Mouse (Mus musculus) thymus, adult 2 months (tissue): Measurements from ENCODE around the gene Fggy.

Experiments used
- CTCF ChIP-seq: fragments of 200-500 bp; IDR thresholded peaks from 2 replicates; pipeline ENCODE4 v1.5.1; 2012; ENCODE audit warnings: mild to moderate bottlenecking, control low read depth, low read length, moderate library complexity, borderline replicate concordance; ENCODE audit not compliant: control insufficient read depth, poor library complexity, insufficient read depth; ENCODE audit errors: extremely low read depth
- POLR2A ChIP-seq: fragments of 200-500 bp; IDR thresholded peaks from 2 replicates; pipeline ENCODE4 v1.6.1; 2012; ENCODE audit warnings: mild to moderate bottlenecking, low read length, control low read depth, moderate library complexity; ENCODE audit not compliant: control insufficient read depth, poor library complexity, insufficient read depth; ENCODE audit errors: extremely low read depth

DNA sequence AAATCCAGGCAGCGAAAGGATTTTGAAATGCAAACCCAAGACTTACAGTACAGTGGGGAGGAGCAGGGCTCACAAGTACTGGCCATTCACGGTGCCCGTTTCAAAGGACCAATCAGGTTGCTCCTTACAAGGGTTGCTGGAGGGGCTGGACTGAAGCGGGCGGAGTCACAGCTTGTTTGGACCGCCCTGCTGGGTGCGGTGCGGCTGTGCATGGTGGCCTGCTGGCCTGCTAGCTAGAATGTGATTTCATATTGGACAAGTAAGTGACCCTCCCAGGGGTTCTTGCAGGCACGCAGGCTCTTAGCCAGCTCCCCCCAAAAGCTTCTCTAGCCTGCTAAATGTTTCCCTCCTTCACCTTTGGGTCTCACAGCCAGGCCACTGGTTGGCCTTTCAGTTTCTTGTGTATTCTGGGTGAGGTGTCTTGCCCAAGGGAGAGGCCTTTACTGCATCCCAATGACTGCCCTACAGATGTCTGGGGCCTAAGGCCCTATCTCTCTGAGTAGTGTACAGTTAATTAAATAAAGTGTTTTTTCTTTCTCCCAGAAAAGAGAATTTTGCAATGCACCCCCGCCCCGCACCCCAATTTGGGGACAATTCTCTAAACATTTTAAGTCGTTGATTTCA is at the start of gene Fggy:
- no peak; the same call in 1 of the 2 replicates for TF ChIP-seq POLR2A
- TF ChIP-seq CTCF, result 0 out of 2 replicates have a peak, but pooled peaks have one; percentile 24
